Mouse (Mus musculus) CH12.LX (cell line): Measurements from ENCODE around the gene Kcnd1. TPM values are rescaled to one million over a fixed set of nuclear protein-coding genes. Genes with fewer than 3 reads are reported as not detected.

Source experiments
- DNase-seq: peaks from one replicate; pipeline ENCODE4 v3.0.0-alpha.2; 2013; ENCODE audit errors: extremely low read depth
- H3K27ac ChIP-seq: 2 replicates; pipeline ENCODE4 v1.5.1; 2012; ENCODE audit warnings: low read depth, mild to moderate bottlenecking, control low read depth, moderate library complexity; ENCODE audit not compliant: insufficient read depth
- H3K27me3 ChIP-seq: replicated peaks from 2 replicates; pipeline ENCODE3; 2012; ENCODE audit warnings: inconsistent platforms
- H3K36me3 ChIP-seq, 2 experiments: replicated peaks in 1 of 2; 2 replicates each; pipeline versions ENCODE3 to v1.6.1; 2012; ENCODE audit warnings: inconsistent platforms in 1 of 2, low read length in 1 of 2, mild to moderate bottlenecking in 1 of 2, mixed read lengths in 1 of 2, moderate library complexity in 1 of 2; ENCODE audit not compliant: control insufficient read depth in 1 of 2, insufficient read depth in 1 of 2
- H3K4me1 ChIP-seq, 2 experiments: 2 replicates each; pipeline ENCODE4 v1.6.1; 2012; ENCODE audit warnings: inconsistent platforms in 1 of 2, moderate library complexity in 1 of 2; ENCODE audit not compliant: insufficient read depth in 2 of 2, control insufficient read depth in 1 of 2
- H3K4me2 ChIP-seq: 2 replicates; pipeline ENCODE4 v1.6.1; 2012; ENCODE audit warnings: low read depth, mild to moderate bottlenecking, control low read depth; ENCODE audit not compliant: poor library complexity, insufficient read depth, severe bottlenecking
- H3K4me3 ChIP-seq, 3 experiments: fragments of 150-350 bp in 1 of 3; sonication (generic) in 1 of 3; replicated peaks in 1 of 3; 2 replicates each; pipeline versions ENCODE3 to v1.5.1; 2011 to 2012; ENCODE audit warnings: low read depth in 2 of 3, low read length in 2 of 3, mild to moderate bottlenecking in 2 of 3, moderate library complexity in 2 of 3, control low read depth in 1 of 3, improper control_type of control experiment in 1 of 3, inconsistent platforms in 1 of 3, mixed read lengths in 1 of 3; ENCODE audit not compliant: poor library complexity in 1 of 3
- H3K79me2 ChIP-seq: replicated peaks from 2 replicates; pipeline ENCODE4 v1.6.1; 2012; ENCODE audit warnings: mild to moderate bottlenecking, moderate library complexity; ENCODE audit not compliant: control insufficient read depth, poor library complexity, insufficient read depth, severe bottlenecking; ENCODE audit errors: extremely low read depth
- H3K9ac ChIP-seq: 2 replicates; pipeline ENCODE4 v1.6.1; 2012; ENCODE audit warnings: low read depth, mild to moderate bottlenecking, control low read depth, moderate library complexity; ENCODE audit not compliant: insufficient read depth
- H3K9me3 ChIP-seq: replicated peaks from 2 replicates; pipeline ENCODE3; 2012; ENCODE audit warnings: low read length, inconsistent platforms, mixed read lengths
- BHLHE40 ChIP-seq: IDR thresholded peaks from 2 replicates; pipeline ENCODE4 v1.6.1; 2011; ENCODE audit warnings: mild to moderate bottlenecking, low read depth, low read length, improper control_type of control experiment
- CHD1 ChIP-seq: IDR thresholded peaks from 2 replicates; pipeline ENCODE4 v1.6.1; 2012; ENCODE audit warnings: low read depth, low read length, improper control_type of control experiment, inconsistent platforms
- CHD2 ChIP-seq: IDR thresholded peaks from 2 replicates; pipeline ENCODE4 v1.6.1; 2011; ENCODE audit warnings: low read length, improper control_type of control experiment
- CTCF ChIP-seq, 2 experiments: IDR thresholded peaks in 1 of 2; conservative IDR thresholded peaks in 1 of 2; 2 replicates each; pipeline ENCODE4 v1.5.1; 2011 to 2012; ENCODE audit warnings: low read depth in 2 of 2, low read length in 2 of 2, improper control_type of control experiment in 1 of 2, inconsistent platforms in 1 of 2, mild to moderate bottlenecking in 1 of 2, moderate library complexity in 1 of 2
- E2F4 ChIP-seq: IDR thresholded peaks from 2 replicates; pipeline ENCODE4 v1.6.1; 2011; ENCODE audit warnings: low read depth, low read length, improper control_type of control experiment; ENCODE audit not compliant: insufficient replicate concordance
- ELF1 ChIP-seq: IDR thresholded peaks from 2 replicates; pipeline ENCODE4 v1.6.1; 2014; ENCODE audit warnings: low read depth, mild to moderate bottlenecking, inconsistent platforms, low read length, improper control_type of control experiment
- EP300 ChIP-seq: IDR thresholded peaks from 2 replicates; pipeline ENCODE4 v1.6.1; 2011; ENCODE audit warnings: low read length, improper control_type of control experiment
- ETS1 ChIP-seq: conservative IDR thresholded peaks from 2 replicates; pipeline ENCODE4 v1.6.1; 2012; ENCODE audit warnings: low read depth, mild to moderate bottlenecking, inconsistent platforms, low read length, improper control_type of control experiment, moderate library complexity
- GABPA ChIP-seq: IDR thresholded peaks from 2 replicates; pipeline ENCODE4 v1.6.1; 2012; ENCODE audit warnings: low read depth, low read length, improper control_type of control experiment, inconsistent platforms; ENCODE audit not compliant: insufficient replicate concordance
- IRF4 ChIP-seq: IDR thresholded peaks from 2 replicates; pipeline ENCODE4 v1.6.1; 2014; ENCODE audit warnings: low read depth, mild to moderate bottlenecking, inconsistent platforms, low read length, improper control_type of control experiment
- JUN ChIP-seq: IDR thresholded peaks from 2 replicates; pipeline ENCODE4 v1.6.1; 2011; ENCODE audit warnings: low read depth, mild to moderate bottlenecking, low read length, improper control_type of control experiment, moderate library complexity; ENCODE audit not compliant: insufficient read depth
- MAFK ChIP-seq: IDR thresholded peaks from 2 replicates; pipeline ENCODE4 v1.6.1; 2011; ENCODE audit warnings: low read length, improper control_type of control experiment; ENCODE audit not compliant: insufficient replicate concordance
- MAX ChIP-seq: IDR thresholded peaks from 2 replicates; pipeline ENCODE4 v1.6.1; 2011; ENCODE audit warnings: low read length, improper control_type of control experiment
- MAZ ChIP-seq: IDR thresholded peaks from 2 replicates; pipeline ENCODE4 v1.6.1; 2012; ENCODE audit warnings: low read depth, mild to moderate bottlenecking, inconsistent platforms, low read length, improper control_type of control experiment, moderate library complexity
- MXI1 ChIP-seq: IDR thresholded peaks from 2 replicates; pipeline ENCODE4 v1.6.1; 2011; ENCODE audit warnings: mild to moderate bottlenecking, low read depth, low read length, improper control_type of control experiment
- MYC ChIP-seq: IDR thresholded peaks from 2 replicates; pipeline ENCODE4 v1.6.1; 2011; ENCODE audit warnings: low read depth, mild to moderate bottlenecking, improper control_type of control experiment, low read length
- NELFE ChIP-seq: IDR thresholded peaks from 2 replicates; pipeline ENCODE4 v1.6.1; 2011; ENCODE audit warnings: low read depth, low read length, improper control_type of control experiment
- NRF1 ChIP-seq: IDR thresholded peaks from 2 replicates; pipeline ENCODE4 v1.6.1; 2014; ENCODE audit warnings: low read depth, mild to moderate bottlenecking, inconsistent platforms, low read length, improper control_type of control experiment, moderate library complexity
- PAX5 ChIP-seq: IDR thresholded peaks from 2 replicates; pipeline ENCODE4 v1.6.1; 2012; ENCODE audit warnings: low read length, inconsistent platforms, mixed read lengths
- POLR2A ChIP-seq: IDR thresholded peaks from 2 replicates; pipeline ENCODE4 v1.6.1; 2011; ENCODE audit warnings: low read depth, mild to moderate bottlenecking, improper control_type of control experiment, low read length
- POLR2AphosphoS2 ChIP-seq: IDR thresholded peaks from 2 replicates; pipeline ENCODE4 v1.6.1; 2011; ENCODE audit warnings: low read depth, low read length, improper control_type of control experiment
- RAD21 ChIP-seq: IDR thresholded peaks from 2 replicates; pipeline ENCODE4 v1.6.1; 2011; ENCODE audit warnings: low read depth, mild to moderate bottlenecking, low read length, improper control_type of control experiment, moderate library complexity
- RCOR1 ChIP-seq: conservative IDR thresholded peaks from 2 replicates; pipeline ENCODE4 v1.6.1; 2012; ENCODE audit warnings: low read depth, mild to moderate bottlenecking, inconsistent platforms, low read length, improper control_type of control experiment
- SIN3A ChIP-seq: IDR thresholded peaks from 2 replicates; pipeline ENCODE4 v1.6.1; 2012; ENCODE audit warnings: low read length, improper control_type of control experiment, inconsistent platforms
- SMC3 ChIP-seq: IDR thresholded peaks from 2 replicates; pipeline ENCODE4 v1.6.1; 2011; ENCODE audit warnings: low read depth, low read length, improper control_type of control experiment
- TBP ChIP-seq: conservative IDR thresholded peaks from 2 replicates; pipeline ENCODE4 v1.6.1; 2011; ENCODE audit warnings: low read depth, low read length, improper control_type of control experiment
- TCF12 ChIP-seq: IDR thresholded peaks from 2 replicates; pipeline ENCODE4 v1.6.1; 2014; ENCODE audit warnings: low read depth, mild to moderate bottlenecking, inconsistent platforms, low read length, improper control_type of control experiment
- UBTF ChIP-seq: IDR thresholded peaks from 2 replicates; pipeline ENCODE4 v1.6.1; 2012; ENCODE audit warnings: low read depth, mild to moderate bottlenecking, inconsistent platforms, low read length, improper control_type of control experiment, moderate library complexity
- USF1 ChIP-seq: IDR thresholded peaks from 2 replicates; pipeline ENCODE4 v1.6.1; 2014; ENCODE audit warnings: low read depth, mild to moderate bottlenecking, inconsistent platforms, low read length, improper control_type of control experiment
- ZC3H11A ChIP-seq: IDR thresholded peaks from 2 replicates; pipeline ENCODE4 v1.6.1; 2012; ENCODE audit warnings: low read depth, mild to moderate bottlenecking, inconsistent platforms, low read length, improper control_type of control experiment
- ZKSCAN1 ChIP-seq: IDR thresholded peaks from 2 replicates; pipeline ENCODE4 v1.6.1; 2012; ENCODE audit warnings: low read depth, inconsistent platforms, low read length, improper control_type of control experiment, borderline replicate concordance
- ZMIZ1 ChIP-seq: IDR thresholded peaks from 2 replicates; pipeline ENCODE4 v1.6.1; 2012; ENCODE audit warnings: low read depth, mild to moderate bottlenecking, inconsistent platforms, low read length, improper control_type of control experiment
- ZNF384 ChIP-seq: IDR thresholded peaks from 2 replicates; pipeline ENCODE4 v1.6.1; 2012; ENCODE audit warnings: low read depth, low read length, improper control_type of control experiment, inconsistent platforms
- dilution Hi-C: fragments of 300-500 bp; cut with MboI; formaldehyde crosslinking; loops from 2 replicates; pipeline ENCODE4 v1.14.3; 2020; ENCODE audit warnings: low sequenced_read_pairs; ENCODE audit not compliant: extremely low pct_unique_long_range_greater_than_20kb, extremely low pct_ligation_motif_present
- in situ Hi-C: fragments of 300-500 bp; cut with MboI; formaldehyde crosslinking; loops from 3 replicates; pipeline ENCODE4 v1.14.3; 2019; ENCODE audit warnings: low sequenced_read_pairs, low pct_ligation_motif_present, low pct_unique_long_range_greater_than_20kb, mixed read lengths
- polyA plus RNA-seq: library from polyadenylated mRNA; unstranded; fragments of >175 nt; gene quantifications from 2 replicates; pipeline ENCODE4 v1.2.1, GENCODE M21; 2012; ENCODE audit warnings: low read depth; ENCODE audit not compliant: insufficient read length
- total RNA-seq, 2 experiments: library from RNA; depleted of rRNA; stranded (reverse); fragments of 300-350 nt in 1 of 2; fragments of >200 nt in 1 of 2; gene quantifications; 2 replicates each; pipeline ENCODE4 v1.2.3; 2012 to 2014

Kcnd1 gene
- total and polyA plus RNA-seq, 3 experiments: 0.51 to 3.4 (median 0.63) TPM

GRCm38 (mm10) chrX:7869826-7870225 lies 47.7 kb downstream of the Kcnd1 start:
- H3K4me3 ChIP-seq: peak overlapping the region in 1 of 3 experiments; percentile 43
- no peaks in the 10 kb centered on the region for H3K9me3 ChIP-seq
- H3K36me3 ChIP-seq: peaks cover 36 to 47% of the 10 kb centered on the region in 2 experiments
- peaks cover 10% of the 10 kb centered on the region for H3K79me2 ChIP-seq
- dilution Hi-C loops: no loop called here
- H3K9ac ChIP-seq: peak overlapping the region; percentile 48; the same call in 1 of the 2 replicates
- H3K4me2 ChIP-seq: peak overlapping the region; percentile 29
- DNase-seq: no peak
- H3K27ac ChIP-seq: peak overlapping the region; percentile 73; the same call in 1 of the 2 replicates
- TF ChIP-seq BHLHE40 (0 out of 2 replicates have a peak, but pooled peaks have one; percentile 17), POLR2AphosphoS2 (no peak)
- H3K4me1 ChIP-seq: peaks cover 4 to 42% of the 10 kb centered on the region in 2 experiments; a peak in 3 of 4 replicates
- no peaks in the 10 kb centered on the region for H3K27me3 ChIP-seq
- in situ Hi-C loops: no loop called here

GRCm38 (mm10) chrX:7878007-7878419 lies 55.9 kb downstream of the Kcnd1 start, which contains the start of gene Pim2:
Gene Pim2 (plus strand): TSS chrX:7878262.
- peaks cover 44 to 53% of the 10 kb centered on the region in 2 experiments for H3K36me3 ChIP-seq
- in situ Hi-C loops (no loop called here), dilution Hi-C loops (no loop called here)
- H3K9me3 ChIP-seq: no peaks in the 10 kb centered on the region
- peak within 1 kb of the TSS; percentile 73 for H3K4me2 ChIP-seq
- peak within 1 kb of the TSS; percentile 97 for H3K9ac ChIP-seq
- DNase-seq: peak; percentile 92
- H3K27ac ChIP-seq: peak within 1 kb of the TSS; percentile 90
- H3K4me3 ChIP-seq: peak within 1 kb of the TSS; percentile 79 to 100 (median 82)
- H3K27me3 ChIP-seq: no peaks in the 10 kb centered on the region
- peaks cover 42% of the 10 kb centered on the region for H3K79me2 ChIP-seq
- H3K4me1 ChIP-seq: peaks cover 4 to 20% of the 10 kb centered on the region in 2 experiments; a peak in 2 of 4 replicates
- TF ChIP-seq MAFK (no peak), UBTF (0 out of 2 replicates have a peak, but pooled peaks have one; percentile 48), MYC (no peak), JUN (no peak), ZNF384 (no peak), BHLHE40 (peak; percentile 93), IRF4 (peak; percentile 32; the same call in 1 of the 2 replicates), ZKSCAN1 (no peak), NELFE (peak; percentile 90), EP300 (no peak), GABPA (no peak), PAX5 (no peak), E2F4 (no peak), RAD21 (no peak), POLR2A (peak; percentile 95), RCOR1 (no peak), ZC3H11A (no peak), NRF1 (peak; percentile 79), POLR2AphosphoS2 (peak; percentile 93), MXI1 (peak; percentile 77; the same call in 1 of the 2 replicates), TBP (peak; percentile 87), CHD2 (no peak), ELF1 (peak; percentile 80), USF1 (peak; percentile 61), TCF12 (peak; percentile 95), MAZ (no peak), SIN3A (peak; percentile 56; the same call in 1 of the 2 replicates), SMC3 (no peak; the same call in 1 of the 2 replicates), CHD1 (no peak), CTCF (conservative IDR thresholded peaks at IDR 0.05 in 1 of 2, IDR thresholded peaks at IDR 0.05 in 1 of 2; ENCODE audit: low read depth in 2 of 2, low read length in 2 of 2) (no peak), MAX (peak; percentile 27; the same call in 1 of the 2 replicates), ZMIZ1 (peak; percentile 98), ETS1 (peak; percentile 61)
